Mouse (Mus musculus) splenic B cell, adult 2 months (primary cell): Measurements from ENCODE around the gene Olfr1033.
"Not testable (repeated sequence)": the region's sequence is repeated elsewhere in the genome, so short reads cannot be mapped to it uniquely, and the experiment has no call there.

Experiments used
- DNase-seq: peaks from one replicate; pipeline ENCODE4 v3.0.0-alpha.2; 2011; ENCODE audit warnings: low read depth, low spot score
- H3K27me3 ChIP-seq: 2 replicates; pipeline ENCODE4 v1.6.1; 2012; ENCODE audit warnings: mild to moderate bottlenecking, low read length, moderate library complexity, mixed read lengths; ENCODE audit not compliant: control insufficient read depth, poor library complexity, insufficient read depth, severe bottlenecking
- H3K36me3 ChIP-seq: 2 replicates; pipeline ENCODE4 v1.6.1; 2012; ENCODE audit warnings: mild to moderate bottlenecking, low read length, moderate library complexity, mixed read lengths; ENCODE audit not compliant: control insufficient read depth, poor library complexity, insufficient read depth, severe bottlenecking

Olfr1033 gene

DNA sequence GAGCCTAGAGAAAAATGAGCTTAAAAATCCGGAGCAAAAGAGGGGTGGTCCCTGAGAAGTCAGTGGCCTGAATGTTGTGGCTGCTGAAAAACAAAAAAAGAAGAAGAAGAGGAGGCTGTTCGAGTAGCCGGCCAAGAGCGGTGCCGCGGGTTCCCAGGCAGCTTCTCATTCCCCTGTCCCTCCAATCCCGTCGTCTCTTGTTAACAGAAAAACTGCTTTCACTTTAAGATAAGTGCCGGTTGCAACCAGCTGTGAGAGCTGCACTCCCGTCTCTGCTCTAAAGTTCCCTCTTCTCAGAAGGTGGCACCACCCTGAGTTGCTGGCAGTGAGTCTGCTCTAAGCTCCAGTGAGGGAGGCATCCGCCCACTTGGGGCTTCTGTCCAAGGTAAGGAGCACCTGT is at the start of gene Olfr1033:
Gene Olfr1033 (plus strand): TSS at position 228 of the 400 bp plus-strand sequence.
- DNase-seq, H3K27me3 ChIP-seq, H3K36me3 ChIP-seq: not testable (repeated sequence)

DNA sequence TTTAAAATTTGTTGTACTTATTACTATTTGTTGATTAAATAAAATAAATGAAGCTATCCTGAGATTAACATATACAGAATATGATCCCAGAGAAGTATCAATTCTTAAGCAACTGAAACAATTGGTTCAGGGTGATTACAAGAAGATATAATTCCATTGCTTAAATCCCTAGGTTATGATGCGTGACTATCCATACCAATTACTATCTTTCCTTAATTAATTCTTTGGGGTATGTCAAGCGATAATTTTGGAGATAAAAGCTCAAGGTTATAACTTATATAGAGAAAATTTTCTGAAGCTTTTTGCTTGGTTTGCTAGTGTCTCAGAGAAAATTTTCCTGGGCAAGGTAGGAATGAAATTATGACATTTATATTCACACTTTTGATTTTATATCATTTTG is 46.8 kb upstream of the Olfr1033 start, which contains the start of gene Olfr1029:
Gene Olfr1029 (plus strand): TSS at position 301 of the 400 bp plus-strand sequence.
- DNase-seq, result no peak
- H3K27me3 ChIP-seq, result no peaks in the 10 kb centered on the region

DNA sequence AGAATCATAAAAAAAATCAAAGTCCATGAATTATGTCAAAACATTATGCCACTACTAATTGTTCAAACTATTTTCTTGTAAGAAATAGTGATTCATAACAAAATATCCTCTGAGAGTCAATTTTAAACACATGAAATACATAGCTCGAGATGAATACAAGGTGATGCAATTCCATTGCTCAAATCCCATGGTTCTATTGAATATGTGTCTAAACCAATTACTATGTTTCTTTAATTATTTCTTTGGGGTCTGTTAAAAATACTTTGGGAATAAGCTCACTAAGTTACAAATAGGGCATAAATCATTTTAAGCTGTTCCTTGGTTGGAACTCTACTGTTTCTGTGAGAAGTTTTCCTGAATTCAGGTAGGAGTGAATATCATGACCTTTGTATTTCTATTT is 41.5 kb upstream of the Olfr1033 start, which contains the start of gene Olfr1030:
Gene Olfr1030 (plus strand): TSS at position 301 of the 400 bp plus-strand sequence.
- H3K36me3 ChIP-seq, result no peaks in the 10 kb centered on the region
- no peaks in the 10 kb centered on the region for H3K27me3 ChIP-seq
- DNase-seq, result no peak

More for the DNA sequence above, 46.8 kb upstream of the Olfr1033 start, which contains the start of gene Olfr1029:
- no peaks in the 10 kb centered on the region for H3K36me3 ChIP-seq

DNA sequence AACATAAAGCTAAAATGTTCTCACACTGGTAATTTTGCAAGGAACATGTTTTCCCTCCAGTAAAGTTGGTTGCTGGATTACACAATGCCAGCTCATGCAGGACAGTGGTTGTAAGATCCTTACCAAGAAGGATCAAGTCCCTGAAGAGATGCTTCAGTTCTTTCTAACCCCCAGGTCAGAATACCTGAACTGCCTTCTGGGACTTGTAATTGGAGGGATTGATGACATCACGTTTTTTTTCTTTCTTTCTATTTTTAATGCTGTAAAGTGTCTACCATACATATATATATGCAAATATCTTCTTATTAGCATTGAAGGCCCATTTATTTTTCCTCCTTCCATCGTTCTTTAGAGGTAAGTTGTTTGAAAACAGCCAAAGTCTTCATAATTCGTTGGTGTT is 30.4 kb upstream of the Olfr1033 start, which contains the start of gene Olfr1031:
Gene Olfr1031 (plus strand): TSS at position 301 of the 400 bp plus-strand sequence.
- no peaks in the 10 kb centered on the region for H3K36me3 ChIP-seq
- DNase-seq, result no peak
- no peaks in the 10 kb centered on the region for H3K27me3 ChIP-seq

DNA sequence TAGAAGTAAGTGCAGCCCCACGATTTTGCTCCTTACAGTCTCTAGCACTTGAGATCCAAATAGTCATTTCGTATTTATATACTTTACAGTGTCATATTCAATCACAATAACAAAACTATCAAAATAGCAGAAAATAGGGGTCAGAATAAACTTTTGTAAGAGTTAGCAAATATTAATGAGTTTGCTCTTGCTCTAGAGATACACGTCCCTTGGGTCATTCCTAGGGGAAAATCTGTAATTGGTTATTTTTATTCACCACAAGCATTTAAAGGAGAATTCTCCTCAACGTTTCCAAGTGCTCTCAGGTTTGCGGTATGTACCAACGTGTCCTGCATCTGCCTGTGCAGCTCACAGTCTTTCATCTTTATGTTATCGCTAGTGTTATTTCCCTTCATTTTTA is 15.2 kb upstream of the Olfr1033 start, which contains the start of gene Olfr1032:
Gene Olfr1032 (plus strand): TSS at position 301 of the 400 bp plus-strand sequence.
- Histone ChIP-seq H3K27me3 (no peaks in the 10 kb centered on the region), H3K36me3 (no peaks in the 10 kb centered on the region)
- no peak for DNase-seq

DNA sequence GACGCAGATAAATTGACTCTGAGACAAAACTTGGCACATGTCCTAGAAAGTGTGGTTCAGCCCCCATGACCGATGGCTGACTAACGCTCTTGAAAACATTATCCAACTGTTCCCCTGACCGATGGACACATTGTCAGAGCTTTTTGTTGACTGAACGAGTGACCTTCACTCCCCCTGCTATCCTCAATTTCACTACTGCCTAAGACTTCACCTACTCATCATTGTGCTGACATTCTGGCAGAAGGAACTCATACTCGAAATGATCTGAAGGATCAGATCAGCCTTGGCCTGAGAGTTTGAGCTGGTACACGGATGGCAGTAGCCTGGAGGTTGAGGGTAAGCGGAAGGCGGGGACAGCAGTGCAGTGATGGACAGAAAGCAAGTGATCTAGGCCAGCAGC is 1.1 kb downstream of the Olfr1033 start:
- DNase-seq, H3K27me3 ChIP-seq, H3K36me3 ChIP-seq: not testable (repeated sequence)

DNA sequence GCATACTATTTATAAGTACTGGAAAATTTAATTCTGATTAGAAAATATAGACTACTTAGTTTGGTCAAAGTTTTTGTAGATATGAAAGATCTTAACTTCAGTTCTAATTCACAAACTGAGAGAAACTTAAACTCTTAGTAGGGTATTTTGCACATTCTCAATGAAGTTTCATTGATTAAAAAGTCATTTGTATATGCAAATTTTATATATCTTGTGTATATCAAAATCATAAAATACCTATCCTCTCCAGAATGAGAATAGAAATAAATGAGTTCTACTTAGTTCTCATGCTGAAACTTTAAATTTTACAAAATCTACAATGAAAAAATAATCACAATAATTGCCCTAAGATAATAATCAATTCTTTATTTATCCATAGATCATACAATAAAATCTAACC is 25.1 kb downstream of the Olfr1033 start, which contains the start of gene Olfr1034:
Gene Olfr1034 (plus strand): TSS at position 301 of the 400 bp plus-strand sequence.
- Histone ChIP-seq H3K36me3 (no peaks in the 10 kb centered on the region), H3K27me3 (no peaks in the 10 kb centered on the region)
- no peak for DNase-seq

DNA sequence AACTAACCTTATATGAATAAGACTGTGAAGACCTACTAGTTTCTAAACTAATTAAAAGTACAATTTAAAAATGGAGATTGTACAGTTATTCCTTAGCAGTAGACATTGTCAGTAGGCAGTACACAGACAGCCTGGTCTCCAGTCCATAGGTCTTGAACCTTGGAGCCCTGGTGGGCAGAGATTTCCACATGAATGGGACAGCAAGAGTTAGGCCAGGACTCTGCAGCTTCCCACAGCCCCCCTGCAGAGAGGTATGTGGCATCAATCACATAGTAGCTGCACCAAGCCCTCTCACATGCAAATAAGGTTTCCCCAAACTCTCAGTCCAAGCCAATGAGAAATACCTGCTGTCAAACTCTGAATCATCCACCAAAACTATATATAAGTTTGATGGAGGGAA is 30.3 kb downstream of the Olfr1033 start:
- not testable (repeated sequence) for H3K36me3 ChIP-seq, H3K27me3 ChIP-seq, DNase-seq

DNA sequence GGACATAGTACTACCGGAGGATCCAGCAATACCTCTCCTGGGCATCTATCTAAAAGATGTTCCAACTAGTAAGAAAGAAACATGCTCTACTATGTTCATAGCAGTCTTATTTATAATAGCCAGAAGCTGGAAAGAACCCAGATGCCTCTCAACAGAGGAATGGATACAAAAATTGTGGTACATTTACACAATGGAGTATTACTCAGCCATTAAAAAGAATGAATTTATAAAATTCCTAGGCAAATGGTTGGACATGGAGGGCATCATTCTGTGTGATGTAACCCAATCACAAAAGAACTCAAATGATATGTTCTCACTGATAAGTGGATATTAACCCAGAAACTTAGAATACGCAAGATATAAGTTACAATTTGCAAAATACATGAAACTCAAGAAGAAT is 43.3 kb downstream of the Olfr1033 start:
- not testable (repeated sequence) for DNase-seq, H3K36me3 ChIP-seq, H3K27me3 ChIP-seq

DNA sequence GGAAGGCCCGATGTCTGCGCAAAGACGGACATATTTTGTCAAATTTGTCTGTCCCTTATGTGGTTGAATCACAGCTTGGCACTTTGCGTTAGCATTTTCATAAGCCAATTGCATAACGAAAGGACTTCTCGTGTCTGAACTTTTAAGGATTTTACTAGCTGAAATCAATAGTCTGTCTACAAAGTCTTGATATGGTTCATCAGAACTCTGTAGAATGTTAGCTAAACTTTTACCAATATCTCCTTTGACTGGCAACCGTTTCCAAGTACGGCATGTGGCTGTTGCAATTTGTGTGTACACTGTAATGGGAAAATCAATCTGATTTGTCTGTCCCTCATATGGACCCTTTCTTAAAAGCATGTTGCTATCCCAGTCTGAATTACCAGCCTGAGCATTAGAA is 49.8 kb downstream of the Olfr1033 start:
- no peaks in the 10 kb centered on the region for H3K36me3 ChIP-seq
- DNase-seq, result no peak
- H3K27me3 ChIP-seq, result no peaks in the 10 kb centered on the region

DNA sequence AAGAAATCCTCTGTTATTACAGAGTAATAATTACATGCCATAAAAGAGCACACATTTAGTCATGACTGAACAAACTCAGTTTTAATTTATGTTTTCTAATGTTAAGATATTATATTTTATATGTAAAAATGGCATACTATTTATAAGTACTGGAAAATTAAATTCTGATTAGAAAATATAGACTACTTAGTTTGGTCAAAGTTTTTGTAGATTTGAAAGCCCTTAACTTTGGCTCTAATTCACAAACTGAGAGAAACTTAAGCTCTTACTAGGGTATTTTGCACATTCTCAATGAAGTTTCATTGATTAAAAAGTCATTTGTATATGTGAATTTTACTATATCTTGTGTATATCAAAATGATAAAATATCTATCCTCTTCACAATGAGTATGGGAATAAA is 53.3 kb downstream of the Olfr1033 start, which contains the start of gene Olfr1036:
Gene Olfr1036 (plus strand): TSS at position 301 of the 400 bp plus-strand sequence.
- not testable (repeated sequence) for H3K36me3 ChIP-seq

DNA sequence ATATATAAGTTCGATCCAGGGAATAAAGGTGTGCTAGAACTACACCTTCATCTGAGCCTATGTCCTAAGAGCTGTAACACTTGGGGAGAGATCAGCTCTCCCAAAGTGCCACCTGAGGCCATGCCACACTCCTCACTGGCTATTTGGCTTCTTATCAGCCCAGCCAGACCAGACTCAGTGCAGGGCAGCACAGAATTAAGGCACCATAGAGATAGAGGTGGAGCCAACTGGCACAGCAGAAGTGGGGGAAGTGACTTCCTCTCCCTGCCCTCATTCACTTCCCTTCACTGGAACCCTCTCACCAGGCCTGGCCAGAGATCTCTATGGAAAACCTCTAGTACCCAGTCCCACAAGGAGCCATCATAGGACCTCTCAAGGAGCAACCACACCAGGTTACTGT is 60.0 kb downstream of the Olfr1033 start:
- not testable (repeated sequence) for H3K27me3 ChIP-seq, DNase-seq, H3K36me3 ChIP-seq

More for the DNA sequence above, 53.3 kb downstream of the Olfr1033 start, which contains the start of gene Olfr1036:
- H3K27me3 ChIP-seq, DNase-seq: not testable (repeated sequence)

DNA sequence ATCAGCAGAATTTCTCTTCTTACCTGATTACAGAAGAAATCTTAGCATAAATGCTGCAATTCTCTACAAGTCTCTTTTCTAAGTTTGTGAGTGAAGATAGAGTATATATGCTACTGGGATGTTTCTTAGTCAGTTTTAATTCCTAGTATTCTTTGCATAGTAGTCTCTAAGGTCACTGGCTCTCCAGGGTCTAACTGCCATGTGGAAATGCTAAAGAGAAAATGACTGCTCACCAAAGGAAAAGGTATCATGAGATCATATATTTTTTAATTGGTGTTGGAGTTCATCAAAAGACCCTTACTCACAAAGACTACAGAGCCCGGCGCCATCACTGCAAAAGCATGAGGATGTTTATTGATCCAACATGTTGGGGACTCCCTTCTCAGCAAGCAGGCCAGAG is 66.9 kb downstream of the Olfr1033 start, which contains the start of gene Olfr1037:
Gene Olfr1037 (minus strand): TSS at position 101 of the 400 bp plus-strand sequence.
- Histone ChIP-seq H3K36me3 (no peaks in the 10 kb centered on the region), H3K27me3 (no peaks in the 10 kb centered on the region)
- no peak for DNase-seq
